Mouse (Mus musculus): ENCODE measurements around the gene Cdc42ep5. TPM values are rescaled to one million over a fixed set of nuclear protein-coding genes. Genes with fewer than 3 reads are reported as not detected.
"Not testable (repeated sequence)": the region's sequence is repeated elsewhere in the genome, so short reads cannot be mapped to it uniquely, and the experiment has no call there.

Gene Cdc42ep5
- total and polyA plus RNA-seq, 2 experiments from 2014 or later, result 4.0 to 6.7 TPM

DNA sequence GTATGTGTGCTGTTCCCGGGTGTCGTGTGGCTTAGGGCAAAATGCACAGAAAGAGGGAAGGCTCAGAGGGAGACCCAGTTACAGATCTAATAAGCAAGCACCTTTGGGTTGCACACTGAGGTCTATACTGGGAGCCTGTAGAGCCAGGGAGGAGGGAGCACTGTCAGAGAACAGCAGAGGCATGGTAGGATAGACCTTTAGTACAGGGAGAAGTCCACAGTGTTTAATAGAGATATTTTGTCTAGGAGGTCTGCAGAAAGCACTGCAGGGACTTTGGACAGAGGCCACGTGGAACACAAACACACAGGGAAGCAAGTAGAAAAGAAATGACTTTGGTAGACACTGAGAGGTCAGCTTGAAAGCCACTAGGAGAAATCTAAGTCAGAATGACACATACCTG, 626 bp upstream of the Cdc42ep5 start:
- no peak overlapping the region for H3K27ac ChIP-seq (ENCODE audit: low read depth, low read length)
- WGBS, result 33% methylated on average over 3 of the region's 3 CpGs
- H3K4me2 ChIP-seq (ENCODE audit: low read depth), result 0 out of 2 replicates have a peak overlapping the region, but pooled peaks have one; percentile 40
- no peaks in the 10 kb centered on the region for H3K4me1 ChIP-seq (ENCODE audit: insufficient read depth)
- H3K9me3 ChIP-seq (ENCODE audit: low read length), result no peaks in the 10 kb centered on the region
- no peaks in the 10 kb centered on the region for H3K27me3 ChIP-seq (ENCODE audit: insufficient read depth, low read length)
- no peaks in the 10 kb centered on the region for H3K36me3 ChIP-seq (ENCODE audit: insufficient read depth)
- ATAC-seq, result no peak
- TF ChIP-seq CTCF (IDR thresholded peaks at IDR 0.05; ENCODE audit: low read depth), result no peak
- DNase-seq, result no peak
- H3K9ac ChIP-seq, result no peak overlapping the region
- no peak overlapping the region for H3K4me3 ChIP-seq (ENCODE audit: low read depth, low read length)

DNA sequence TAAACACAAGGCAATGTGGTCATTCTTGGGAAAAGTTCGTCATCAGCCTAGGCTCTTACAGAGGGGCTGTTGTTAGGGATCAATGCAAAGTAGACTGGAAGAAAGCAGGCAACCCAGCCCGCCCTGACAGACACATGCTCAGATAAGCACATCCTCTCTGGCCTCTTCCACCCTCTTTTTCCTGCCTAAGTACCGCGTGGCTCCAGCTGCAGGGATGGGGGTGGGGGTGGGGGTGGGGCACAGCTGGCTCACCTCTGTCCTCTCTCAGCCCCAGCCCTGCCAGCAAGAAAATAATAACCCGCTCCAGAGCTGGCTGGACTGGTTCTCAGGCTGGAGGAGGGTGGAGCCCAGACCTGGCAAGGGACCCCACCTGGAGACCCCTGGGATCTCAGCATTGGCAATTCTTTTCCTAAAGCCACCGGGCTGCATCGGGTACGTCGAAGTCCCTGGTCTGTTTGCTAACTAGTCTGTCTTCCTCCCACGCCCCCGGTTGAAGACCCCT, 1.0 kb downstream of the Cdc42ep5 start:
- H3K9ac ChIP-seq, result no peak overlapping the region
- no peak for TF ChIP-seq CTCF (IDR thresholded peaks at IDR 0.05; ENCODE audit: low read depth)
- H3K27ac ChIP-seq (ENCODE audit: low read depth, low read length), result no peak overlapping the region
- peak overlapping the region; percentile 23 for H3K4me3 ChIP-seq (ENCODE audit: low read depth, low read length)
- DNase-seq, result no peak
- ATAC-seq, result no peak; the same call in 1 of the 2 replicates
- H3K4me1 ChIP-seq (ENCODE audit: insufficient read depth), result no peaks in the 10 kb centered on the region
- no peaks in the 10 kb centered on the region for H3K36me3 ChIP-seq (ENCODE audit: insufficient read depth)
- H3K4me2 ChIP-seq (ENCODE audit: low read depth), result peak overlapping the region; percentile 40
- 4% methylated on average over 11 of the region's 11 CpGs for WGBS
- no peaks in the 10 kb centered on the region for H3K9me3 ChIP-seq (ENCODE audit: low read length)
- no peaks in the 10 kb centered on the region for H3K27me3 ChIP-seq (ENCODE audit: insufficient read depth, low read length)

DNA sequence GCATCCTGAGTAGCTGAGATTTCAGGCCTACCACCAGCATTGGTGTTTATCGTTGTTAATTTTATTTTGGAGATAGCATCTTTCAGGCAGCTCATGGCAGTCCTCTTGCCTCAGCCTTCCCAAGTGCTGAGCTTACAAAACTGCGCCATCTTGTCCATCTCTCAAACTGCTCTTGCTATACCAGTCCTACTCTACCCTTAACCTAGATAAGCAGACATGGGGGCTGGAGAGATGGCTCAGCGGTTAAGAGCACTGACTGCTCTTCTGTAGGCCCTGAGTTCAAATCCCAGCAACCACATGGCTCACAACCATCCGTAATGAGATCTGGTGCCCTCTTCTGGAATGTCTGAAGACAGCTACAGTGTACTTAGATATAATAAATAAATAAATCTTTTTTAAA, 3.1 kb downstream of the Cdc42ep5 start:
- not testable (repeated sequence) for H3K4me1 ChIP-seq (ENCODE audit: insufficient read depth); H3K27ac ChIP-seq (ENCODE audit: low read depth, low read length); ATAC-seq; H3K9ac ChIP-seq; H3K4me3 ChIP-seq (ENCODE audit: low read depth, low read length); H3K27me3 ChIP-seq (ENCODE audit: insufficient read depth, low read length); DNase-seq; H3K9me3 ChIP-seq (ENCODE audit: low read length); H3K4me2 ChIP-seq (ENCODE audit: low read depth); H3K36me3 ChIP-seq (ENCODE audit: insufficient read depth)
- 95% methylated on average over 4 of the region's 4 CpGs for WGBS

DNA sequence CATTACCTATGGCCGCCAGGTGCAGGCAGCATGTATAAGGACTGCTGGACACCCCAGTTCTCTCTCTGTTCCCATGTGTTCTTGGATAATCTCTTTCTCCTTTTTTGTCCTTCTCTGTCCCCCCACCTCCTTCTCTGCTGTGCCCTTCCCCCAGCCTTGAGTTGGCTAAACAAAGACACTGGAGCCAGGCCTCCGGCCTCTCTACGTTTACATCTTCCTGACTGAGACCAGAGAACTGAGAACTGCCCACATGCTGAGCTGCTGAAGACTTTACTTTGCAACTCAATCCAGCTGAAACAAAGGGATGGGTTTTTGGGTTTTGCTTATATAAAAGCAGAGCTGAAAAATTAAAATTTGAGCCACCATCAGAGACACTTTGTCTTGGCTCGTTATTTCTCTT, 9.7 kb downstream of the Cdc42ep5 start:
- Histone ChIP-seq H3K9me3 (ENCODE audit: low read length) (no peaks in the 10 kb centered on the region), H3K4me1 (ENCODE audit: insufficient read depth) (no peaks in the 10 kb centered on the region), H3K27ac (ENCODE audit: low read depth, low read length) (no peak overlapping the region), H3K36me3 (ENCODE audit: insufficient read depth) (no peaks in the 10 kb centered on the region), H3K9ac (no peak overlapping the region), H3K27me3 (ENCODE audit: insufficient read depth, low read length) (peaks cover 9% of the 10 kb centered on the region), H3K4me2 (ENCODE audit: low read depth) (no peak overlapping the region), H3K4me3 (ENCODE audit: low read depth, low read length) (no peak overlapping the region)
- TF ChIP-seq CTCF (IDR thresholded peaks at IDR 0.05; ENCODE audit: low read depth), result no peak
- DNase-seq (no peak), ATAC-seq (no peak)
- 41% methylated on average over 4 of the region's 4 CpGs for WGBS

DNA sequence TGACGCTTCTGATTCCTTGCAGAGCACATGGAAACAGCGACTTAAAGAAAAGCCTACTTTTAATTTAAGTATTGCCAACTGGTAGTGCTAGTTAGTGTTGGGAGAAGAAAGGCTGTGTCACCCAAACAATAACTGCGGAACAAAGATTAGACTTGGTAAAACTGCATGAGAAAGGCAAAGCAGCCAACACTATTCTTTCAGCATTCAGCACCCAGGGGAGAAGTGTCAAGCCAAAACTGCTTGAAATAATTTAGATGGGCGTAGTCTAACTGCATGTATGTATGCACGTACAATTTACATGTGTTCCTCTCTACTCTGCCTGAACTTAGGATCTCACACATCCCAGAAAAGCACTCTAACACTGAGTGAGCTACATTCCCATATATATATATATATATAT, 10.3 kb downstream of the Cdc42ep5 start:
- Histone ChIP-seq H3K4me2 (ENCODE audit: low read depth) (no peak overlapping the region), H3K9ac (no peak overlapping the region), H3K4me1 (ENCODE audit: insufficient read depth) (no peaks in the 10 kb centered on the region), H3K27ac (ENCODE audit: low read depth, low read length) (no peak overlapping the region), H3K36me3 (ENCODE audit: insufficient read depth) (no peaks in the 10 kb centered on the region), H3K4me3 (ENCODE audit: low read depth, low read length) (no peak overlapping the region), H3K27me3 (ENCODE audit: insufficient read depth, low read length) (peaks cover 9% of the 10 kb centered on the region), H3K9me3 (ENCODE audit: low read length) (no peaks in the 10 kb centered on the region)
- DNase-seq, result no peak
- no peak for ATAC-seq
- no peak for TF ChIP-seq CTCF (IDR thresholded peaks at IDR 0.05; ENCODE audit: low read depth)
- 65% methylated on average over 5 of the region's 5 CpGs for WGBS

DNA sequence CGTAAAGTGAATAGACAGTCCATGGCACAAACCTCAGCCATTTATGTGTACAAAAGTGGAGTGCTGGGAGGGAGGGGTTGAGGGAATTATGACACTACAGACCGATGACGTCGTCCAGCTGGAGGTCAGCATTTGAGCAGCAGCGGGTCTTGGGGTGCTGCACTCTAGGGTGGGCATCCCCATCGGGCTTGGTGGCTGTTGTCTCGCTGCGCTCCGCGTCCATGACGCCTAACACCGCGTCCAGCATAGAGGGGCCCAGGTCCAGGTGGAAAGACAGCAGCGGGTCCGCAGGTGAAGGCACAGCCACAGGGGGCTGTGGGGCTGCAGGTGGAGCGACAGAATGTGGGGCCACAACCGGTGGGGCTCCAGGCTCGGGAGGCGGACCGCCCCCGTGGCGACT, 13.4 kb downstream of the Cdc42ep5 start:
- ATAC-seq, result no peak
- H3K27me3 ChIP-seq (ENCODE audit: insufficient read depth, low read length), result peaks cover 9% of the 10 kb centered on the region
- peak overlapping the region; percentile 96 for H3K4me2 ChIP-seq (ENCODE audit: low read depth)
- 15% methylated on average over 22 of the region's 22 CpGs for WGBS
- H3K36me3 ChIP-seq (ENCODE audit: insufficient read depth), result peaks cover 20% of the 10 kb centered on the region
- H3K9me3 ChIP-seq (ENCODE audit: low read length), result no peaks in the 10 kb centered on the region
- no peak for DNase-seq
- H3K4me3 ChIP-seq (ENCODE audit: low read depth, low read length), result peak overlapping the region; percentile 74
- H3K9ac ChIP-seq, result no peak overlapping the region
- TF ChIP-seq CTCF (IDR thresholded peaks at IDR 0.05; ENCODE audit: low read depth), result no peak
- no peaks in the 10 kb centered on the region for H3K4me1 ChIP-seq (ENCODE audit: insufficient read depth)
- no peak overlapping the region for H3K27ac ChIP-seq (ENCODE audit: low read depth, low read length)

DNA sequence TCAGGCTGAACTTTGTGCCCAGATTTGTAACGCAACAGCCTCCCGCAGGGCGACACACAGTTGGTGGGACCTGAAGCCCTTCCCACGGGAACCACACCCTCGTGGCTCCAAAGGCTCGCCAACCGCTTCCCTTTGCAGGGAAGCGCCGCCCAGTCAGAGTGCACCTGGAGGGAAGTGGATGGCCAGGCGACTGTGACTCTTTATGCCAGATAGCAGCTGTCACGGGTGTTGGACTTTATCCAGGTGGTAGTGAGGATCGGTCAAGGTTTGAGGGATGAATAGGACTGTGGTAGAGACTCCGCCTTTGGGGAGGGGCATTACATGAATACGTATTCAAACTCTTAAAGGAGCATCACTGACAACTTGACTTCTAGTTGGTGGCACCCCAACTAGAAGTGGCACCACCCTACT, 13.8 kb downstream of the Cdc42ep5 start:
- no peak for TF ChIP-seq CTCF (IDR thresholded peaks at IDR 0.05; ENCODE audit: low read depth)
- DNase-seq, result peak; percentile 59
- Histone ChIP-seq H3K27ac (ENCODE audit: low read depth, low read length) (no peak overlapping the region), H3K4me2 (ENCODE audit: low read depth) (peak overlapping the region; percentile 96), H3K9me3 (ENCODE audit: low read length) (no peaks in the 10 kb centered on the region), H3K27me3 (ENCODE audit: insufficient read depth, low read length) (peaks cover 9% of the 10 kb centered on the region), H3K9ac (peak overlapping the region; percentile 46), H3K36me3 (ENCODE audit: insufficient read depth) (peaks cover 24% of the 10 kb centered on the region), H3K4me1 (ENCODE audit: insufficient read depth) (no peaks in the 10 kb centered on the region), H3K4me3 (ENCODE audit: low read depth, low read length) (peak overlapping the region; percentile 74)
- peak; percentile 15; the same call in 1 of the 2 replicates for ATAC-seq
- WGBS, result 5% methylated on average over 14 of the region's 14 CpGs

Data from forebrain, postnatal 0 days (tissue).